Mouse (Mus musculus): ENCODE measurements at regions not wholly inside any gene's neighbourhood (a gene's known extent, or its start where the extent isn't known, plus 50 kb on each side); places are given as distances from the start of the nearest gene placed in this dataset.

GRCm38 (mm10) chr19:36178828-36179251 is 58.9 kb upstream of the Ankrd1 start:
- H3K4me1 ChIP-seq = no peaks in the 10 kb centered on the region
- H3K4me3 ChIP-seq (replicated peaks) = no peak overlapping the region
- peaks cover 23% of the 10 kb centered on the region for H3K27me3 ChIP-seq (replicated peaks)
- H3K9me3 ChIP-seq = no peaks in the 10 kb centered on the region
- TF ChIP-seq FLI1 (IDR thresholded peaks at IDR 0.05; ENCODE audit: low read length) = no peak
- TF ChIP-seq GATA1 (IDR thresholded peaks at IDR 0.05; ENCODE audit: borderline replicate concordance, low read length) = no peak
- H3K36me3 ChIP-seq (replicated peaks; ENCODE audit: low read length) = no peaks in the 10 kb centered on the region

DNA sequence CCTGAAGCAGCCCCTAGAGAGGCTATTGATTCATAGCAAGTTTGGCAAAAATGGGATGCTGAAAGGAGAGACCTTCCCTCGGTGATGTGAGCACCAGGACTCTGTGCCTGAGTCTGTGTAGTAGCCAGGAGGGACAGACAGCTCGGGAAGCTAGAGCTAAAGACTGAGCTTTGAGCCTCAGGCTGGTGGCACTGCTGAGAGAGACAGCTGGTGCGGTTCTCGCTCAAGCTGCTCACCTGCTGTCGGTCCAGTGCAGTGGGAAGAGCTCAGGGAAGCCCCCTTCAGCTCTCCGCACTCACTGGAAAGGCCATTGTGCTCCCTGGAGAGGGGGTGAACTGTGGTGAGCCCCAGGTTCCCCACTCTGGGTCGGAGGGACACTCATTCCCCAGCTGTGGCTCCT is 60.4 kb upstream of the Ankrd1 start:
- H3K36me3 ChIP-seq (replicated peaks; ENCODE audit: low read length) = no peaks in the 10 kb centered on the region
- H3K27me3 ChIP-seq (replicated peaks) = peaks cover 26% of the 10 kb centered on the region
- TF ChIP-seq FLI1 (IDR thresholded peaks at IDR 0.05; ENCODE audit: low read length) (no peak), GATA1 (IDR thresholded peaks at IDR 0.05; ENCODE audit: borderline replicate concordance, low read length) (no peak)

DNA sequence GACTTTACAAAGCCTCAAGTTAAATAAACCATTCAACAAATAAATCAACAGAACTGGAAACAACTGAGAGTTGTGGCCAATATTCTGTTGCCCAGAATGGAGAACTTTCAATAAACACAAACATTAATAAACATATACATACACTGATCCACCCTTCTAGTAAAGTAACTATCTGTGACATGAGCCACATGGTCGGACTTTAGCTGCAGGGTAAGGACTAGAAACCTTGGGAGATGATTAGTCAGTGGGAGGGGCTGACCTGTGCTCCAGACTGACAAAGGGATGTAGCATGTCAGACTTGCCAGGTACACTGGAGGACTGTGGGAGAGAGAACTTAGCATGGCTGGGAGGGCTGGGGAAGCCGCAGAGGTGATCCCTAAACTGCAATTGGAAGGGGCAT is 61.6 kb upstream of the Ankrd1 start:
- no peaks in the 10 kb centered on the region for H3K9me3 ChIP-seq
- no peak for TF ChIP-seq FLI1 (IDR thresholded peaks at IDR 0.05; ENCODE audit: low read length)
- no peak for TF ChIP-seq GATA1 (IDR thresholded peaks at IDR 0.05; ENCODE audit: borderline replicate concordance, low read length)
- peaks cover 26% of the 10 kb centered on the region for H3K27me3 ChIP-seq (replicated peaks)
- no peaks in the 10 kb centered on the region for H3K36me3 ChIP-seq (replicated peaks; ENCODE audit: low read length)
- H3K4me3 ChIP-seq (replicated peaks) = no peak overlapping the region
- peaks cover 7% of the 10 kb centered on the region; the same call in 1 of the 2 replicates for H3K4me1 ChIP-seq

More for the DNA sequence above, 60.4 kb upstream of the Ankrd1 start:
- Histone ChIP-seq H3K4me3 (replicated peaks) (no peak overlapping the region), H3K4me1 (peaks cover 5% of the 10 kb centered on the region; the same call in 1 of the 2 replicates), H3K9me3 (no peaks in the 10 kb centered on the region)

DNA sequence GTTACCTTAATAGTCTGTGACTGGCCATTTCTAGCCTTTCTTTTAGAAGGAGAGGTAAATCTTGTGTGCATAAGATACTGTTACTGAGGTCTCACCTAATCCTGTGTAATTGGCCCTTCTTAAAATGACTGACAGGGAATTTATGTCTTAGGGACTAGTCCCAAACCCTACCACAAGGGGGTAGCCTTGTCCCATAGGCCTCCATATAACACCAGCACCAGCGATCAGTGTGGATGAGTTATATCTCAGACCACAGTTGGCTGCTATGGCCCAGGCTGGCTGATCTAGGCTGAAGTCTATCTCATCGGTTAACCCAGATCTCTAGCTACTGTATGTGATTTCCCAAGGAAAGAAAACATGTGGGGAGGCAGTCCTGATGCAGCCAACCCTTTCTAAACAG is 63.2 kb upstream of the Ankrd1 start:
- Histone ChIP-seq H3K4me1 (peaks cover 7% of the 10 kb centered on the region; the same call in 1 of the 2 replicates), H3K4me3 (replicated peaks) (no peak overlapping the region), H3K36me3 (replicated peaks; ENCODE audit: low read length) (no peaks in the 10 kb centered on the region), H3K9me3 (no peaks in the 10 kb centered on the region), H3K27me3 (replicated peaks) (peaks cover 26% of the 10 kb centered on the region)
- TF ChIP-seq GATA1 (IDR thresholded peaks at IDR 0.05; ENCODE audit: borderline replicate concordance, low read length) (no peak), FLI1 (IDR thresholded peaks at IDR 0.05; ENCODE audit: low read length) (no peak)

DNA sequence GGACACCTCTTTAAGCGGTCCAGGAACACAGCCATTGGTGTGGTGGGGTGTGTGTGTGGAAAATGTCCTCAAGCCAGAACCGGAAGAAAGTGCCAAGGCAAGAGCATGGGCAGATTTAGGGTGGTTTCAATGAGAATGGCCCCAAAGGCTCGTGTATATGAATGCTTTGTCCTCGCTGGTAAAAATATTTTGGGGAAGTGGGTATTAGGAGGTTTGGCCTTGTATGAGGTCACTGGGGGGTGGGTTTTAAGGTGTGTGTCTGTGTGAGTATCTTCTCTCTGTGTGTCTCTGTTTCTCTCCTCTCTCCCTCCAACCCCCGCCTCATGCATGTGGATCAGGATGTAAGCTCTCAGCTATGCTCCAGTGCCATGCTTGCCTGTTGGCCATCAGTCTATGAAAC is 69.8 kb upstream of the Ankrd1 start:
- TF ChIP-seq FLI1 (IDR thresholded peaks at IDR 0.05; ENCODE audit: low read length) (no peak), GATA1 (IDR thresholded peaks at IDR 0.05; ENCODE audit: borderline replicate concordance, low read length) (no peak)
- Histone ChIP-seq H3K4me1 (peaks cover 19% of the 10 kb centered on the region), H3K4me3 (replicated peaks) (no peak overlapping the region), H3K36me3 (replicated peaks; ENCODE audit: low read length) (no peaks in the 10 kb centered on the region), H3K9me3 (peaks cover 9% of the 10 kb centered on the region), H3K27me3 (replicated peaks) (peaks cover 2% of the 10 kb centered on the region)

GRCm38 (mm10) chr19:36191641-36192040 is 71.7 kb upstream of the Ankrd1 start:
- Histone ChIP-seq H3K27me3 (replicated peaks) (no peaks in the 10 kb centered on the region), H3K9me3 (peaks cover 9% of the 10 kb centered on the region), H3K4me3 (replicated peaks) (no peak overlapping the region), H3K36me3 (replicated peaks; ENCODE audit: low read length) (no peaks in the 10 kb centered on the region), H3K4me1 (peaks cover 13% of the 10 kb centered on the region)
- TF ChIP-seq GATA1 (IDR thresholded peaks at IDR 0.05; ENCODE audit: borderline replicate concordance, low read length) (no peak), FLI1 (IDR thresholded peaks at IDR 0.05; ENCODE audit: low read length) (no peak)

- no peaks in the 10 kb centered on the region; the same call in 1 of the 2 replicates for H3K9me3 ChIP-seq
- H3K36me3 ChIP-seq (replicated peaks; ENCODE audit: low read length) = no peaks in the 10 kb centered on the region
- TF ChIP-seq FLI1 (IDR thresholded peaks at IDR 0.05; ENCODE audit: low read length) = no peak
- no peak for TF ChIP-seq GATA1 (IDR thresholded peaks at IDR 0.05; ENCODE audit: borderline replicate concordance, low read length)
- H3K27me3 ChIP-seq (replicated peaks) = peaks cover 1% of the 10 kb centered on the region
- no peak overlapping the region for H3K4me3 ChIP-seq (replicated peaks)
- no peaks in the 10 kb centered on the region for H3K4me1 ChIP-seq
These were observed 84.4 kb upstream of the Ankrd1 start for GRCm38 (mm10) chr19:36204269-36204668.

DNA sequence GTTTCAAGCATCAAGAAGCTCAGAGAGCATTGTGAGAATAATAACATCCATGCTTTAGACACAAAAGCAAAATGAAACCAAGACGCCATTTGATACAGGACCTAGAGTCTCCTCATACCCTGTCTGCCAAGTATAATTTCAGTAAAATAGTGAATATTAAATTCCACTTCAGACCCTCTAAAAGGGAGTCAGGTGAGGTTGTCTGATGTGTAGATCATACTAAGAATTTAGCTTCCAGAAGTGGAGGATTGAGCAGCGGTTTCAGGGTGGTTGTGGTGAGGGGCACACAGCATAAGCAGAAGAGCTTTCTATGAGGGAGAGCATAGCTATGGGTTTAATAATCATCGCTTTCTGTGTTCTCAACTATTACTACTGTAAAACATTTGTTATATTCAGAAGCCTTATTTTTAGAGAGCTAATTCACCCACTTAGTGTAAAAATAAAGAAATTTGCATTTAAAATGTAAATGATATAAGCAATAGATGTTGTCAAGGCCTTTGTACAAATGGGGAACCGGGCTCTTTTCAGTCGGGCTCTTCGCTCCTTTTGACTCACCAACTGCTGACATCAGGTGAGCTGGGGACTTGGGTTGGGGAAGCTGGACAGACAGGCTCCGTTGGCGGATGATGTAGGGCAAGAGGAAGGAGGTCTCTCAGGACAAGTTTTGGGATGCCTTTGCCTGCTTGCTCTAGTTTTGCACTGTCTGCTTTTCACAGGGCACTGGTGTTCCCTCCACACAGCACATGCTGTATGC is 85.2 kb upstream of the Ankrd1 start:
- Histone ChIP-seq H3K27me3 (replicated peaks) (peaks cover 1% of the 10 kb centered on the region), H3K4me3 (replicated peaks) (no peak overlapping the region), H3K36me3 (replicated peaks; ENCODE audit: low read length) (no peaks in the 10 kb centered on the region), H3K4me1 (no peaks in the 10 kb centered on the region), H3K9me3 (no peaks in the 10 kb centered on the region; the same call in 1 of the 2 replicates)
- TF ChIP-seq GATA1 (IDR thresholded peaks at IDR 0.05; ENCODE audit: borderline replicate concordance, low read length) = no peak
- TF ChIP-seq FLI1 (IDR thresholded peaks at IDR 0.05; ENCODE audit: low read length) = no peak

DNA sequence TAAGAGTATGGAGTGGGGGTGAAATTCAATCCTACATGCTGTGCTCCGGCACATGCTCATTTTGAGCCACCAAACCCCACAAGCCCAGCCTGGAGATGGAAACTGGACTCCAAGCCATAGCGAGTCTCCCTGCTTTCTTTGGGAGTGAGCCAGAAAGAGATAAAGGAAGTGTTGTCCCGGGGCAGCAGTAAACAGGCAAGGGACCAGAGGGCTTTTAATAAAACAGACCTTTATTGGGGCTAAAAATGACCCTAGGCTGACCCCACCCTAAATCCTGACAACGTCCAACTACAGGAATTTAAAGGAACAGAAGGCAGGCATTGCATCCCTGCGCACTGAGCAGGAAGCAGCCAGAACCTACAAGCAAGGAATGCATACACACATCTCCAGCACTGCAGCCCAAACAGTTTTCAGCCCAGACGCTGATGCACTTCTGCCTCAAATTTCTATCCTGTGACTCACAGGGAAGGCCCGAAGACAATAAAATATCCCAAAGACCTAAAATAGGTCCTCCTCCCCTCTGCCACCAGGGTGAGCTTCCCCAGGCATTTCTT is 87.9 kb upstream of the Ankrd1 start:
- H3K27me3 ChIP-seq (replicated peaks) = peaks cover 1% of the 10 kb centered on the region
- no peaks in the 10 kb centered on the region for H3K4me1 ChIP-seq
- H3K36me3 ChIP-seq (replicated peaks; ENCODE audit: low read length) = no peaks in the 10 kb centered on the region
- no peak overlapping the region for H3K4me3 ChIP-seq (replicated peaks)
- TF ChIP-seq FLI1 (IDR thresholded peaks at IDR 0.05; ENCODE audit: low read length) (no peak), GATA1 (IDR thresholded peaks at IDR 0.05; ENCODE audit: borderline replicate concordance, low read length) (no peak)
- H3K9me3 ChIP-seq = no peaks in the 10 kb centered on the region; the same call in 1 of the 2 replicates

DNA sequence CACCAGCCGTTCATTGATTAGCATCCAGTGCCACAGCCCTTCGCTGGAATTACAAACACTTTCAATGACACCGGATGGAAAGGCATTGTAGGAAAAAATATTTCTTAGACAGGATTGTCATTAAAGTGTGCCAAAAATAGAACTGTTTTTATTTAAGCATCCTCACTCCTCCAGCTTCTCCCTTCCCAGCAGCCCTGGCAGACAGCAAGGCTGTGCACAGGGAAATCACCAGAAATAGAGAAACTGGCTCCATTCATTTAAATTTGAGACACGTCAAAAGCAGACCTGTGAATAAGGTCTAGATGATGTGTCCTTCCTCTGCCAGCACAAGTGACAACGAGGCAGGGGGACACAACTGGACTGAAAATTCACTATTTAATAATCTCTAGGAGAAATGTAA is 88.5 kb upstream of the Ankrd1 start:
- Histone ChIP-seq H3K4me1 (no peaks in the 10 kb centered on the region), H3K36me3 (replicated peaks; ENCODE audit: low read length) (no peaks in the 10 kb centered on the region), H3K4me3 (replicated peaks) (no peak overlapping the region), H3K27me3 (replicated peaks) (peaks cover 1% of the 10 kb centered on the region), H3K9me3 (no peaks in the 10 kb centered on the region; the same call in 1 of the 2 replicates)
- TF ChIP-seq FLI1 (IDR thresholded peaks at IDR 0.05; ENCODE audit: low read length) (no peak), GATA1 (IDR thresholded peaks at IDR 0.05; ENCODE audit: borderline replicate concordance, low read length) (no peak)

Data from megakaryocyte, embryonic 14.5 days (primary cell).